Mouse (Mus musculus) CD4-positive, CD25-positive, alpha-beta regulatory T cell, adult 4 months (primary cell): Measurements from ENCODE around the gene Scn2b. TPM values are rescaled to one million over a fixed set of nuclear protein-coding genes. Genes with fewer than 3 reads are reported as not detected.
A peak's percentile ranks its signal among the peaks of the same experiment; 100 is the strongest.

Source experiments
- ATAC-seq: one replicate; pipeline ENCODE4 v1.8.0; 2017
- polyA plus RNA-seq, 2 experiments: library from polyadenylated mRNA; unstranded; fragments of 100-300 nt; shearing (Covaris generic); gene quantifications; one replicate each; pipeline ENCODE4 v1.2.1; 2017

Gene Scn2b
- under 1 TPM; 0.30 to 0.39 TPM for polyA plus RNA-seq

DNA sequence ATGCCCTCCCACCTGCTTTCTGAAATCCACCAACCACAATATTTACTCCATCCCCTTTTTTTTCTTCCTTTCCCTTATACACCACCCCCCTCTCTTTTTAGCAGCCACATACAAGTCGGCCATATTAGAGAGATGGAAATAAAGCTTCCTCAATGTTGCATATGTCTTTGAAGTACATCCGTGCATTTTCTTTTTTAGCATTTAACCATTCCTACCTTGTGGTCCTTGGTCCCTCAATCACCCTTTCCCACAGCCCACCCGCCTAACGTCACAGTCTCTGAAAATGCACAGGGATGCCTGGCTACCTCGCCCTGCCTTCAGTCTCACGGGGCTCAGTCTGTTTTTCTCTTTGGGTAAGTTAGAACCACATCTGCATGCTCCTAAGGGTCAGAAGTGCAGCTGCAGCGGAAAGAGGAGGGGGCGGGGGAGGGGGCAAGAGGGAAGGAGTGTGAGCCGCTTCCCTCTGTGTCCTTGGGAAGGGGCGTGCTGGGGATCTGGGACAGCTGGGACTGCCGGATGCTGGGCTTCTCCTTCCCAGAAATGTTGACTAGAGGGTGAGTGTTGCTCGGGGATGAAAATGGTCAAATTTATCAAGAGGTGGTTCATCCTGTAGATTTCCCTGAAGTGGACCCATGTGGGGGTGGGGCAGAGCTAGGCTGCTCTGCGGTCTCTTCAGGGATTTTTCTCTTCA is at the start of gene Scn2b:
Gene Scn2b, plus strand, starts transcription at position 42 of the 691 bp plus-strand sequence.
- ATAC-seq, result no peak

GRCm38 (mm10) chr9:45071800-45072199 is 45.8 kb upstream of the Scn2b start:
- no peak for ATAC-seq

GRCm38 (mm10) chr9:45077859-45078258 is 39.7 kb upstream of the Scn2b start:
- no peak for ATAC-seq

DNA sequence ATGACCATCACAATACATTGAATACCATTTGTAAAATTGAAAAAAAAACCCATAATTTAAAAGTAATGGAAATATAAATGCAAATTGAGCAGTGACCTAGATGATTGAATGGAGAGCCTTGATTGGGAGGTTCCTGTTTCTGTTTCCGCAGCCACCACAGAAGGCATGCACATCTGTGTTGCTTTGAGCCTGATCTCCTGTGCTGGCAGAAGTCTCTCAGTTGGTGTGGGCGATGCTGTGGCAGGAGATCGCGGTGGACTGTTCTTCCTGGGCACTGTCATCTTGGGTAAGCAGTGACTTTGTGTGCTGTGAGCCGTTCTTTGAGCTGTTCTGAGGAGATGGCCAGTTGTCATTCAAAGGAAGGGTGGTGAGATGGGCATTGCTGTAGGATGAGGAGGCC is 38.6 kb upstream of the Scn2b start, which contains the start of gene Jaml:
Gene Jaml, plus strand, starts transcription at position 173 of the 400 bp plus-strand sequence.
- peak; percentile 53 for ATAC-seq

GRCm38 (mm10) chr9:45083132-45083531 is 34.5 kb upstream of the Scn2b start:
- peak; percentile 84 for ATAC-seq

- ATAC-seq, result no peak
Measured at GRCm38 (mm10) chr9:45084556-45084955, 33.0 kb upstream of the Scn2b start.

DNA sequence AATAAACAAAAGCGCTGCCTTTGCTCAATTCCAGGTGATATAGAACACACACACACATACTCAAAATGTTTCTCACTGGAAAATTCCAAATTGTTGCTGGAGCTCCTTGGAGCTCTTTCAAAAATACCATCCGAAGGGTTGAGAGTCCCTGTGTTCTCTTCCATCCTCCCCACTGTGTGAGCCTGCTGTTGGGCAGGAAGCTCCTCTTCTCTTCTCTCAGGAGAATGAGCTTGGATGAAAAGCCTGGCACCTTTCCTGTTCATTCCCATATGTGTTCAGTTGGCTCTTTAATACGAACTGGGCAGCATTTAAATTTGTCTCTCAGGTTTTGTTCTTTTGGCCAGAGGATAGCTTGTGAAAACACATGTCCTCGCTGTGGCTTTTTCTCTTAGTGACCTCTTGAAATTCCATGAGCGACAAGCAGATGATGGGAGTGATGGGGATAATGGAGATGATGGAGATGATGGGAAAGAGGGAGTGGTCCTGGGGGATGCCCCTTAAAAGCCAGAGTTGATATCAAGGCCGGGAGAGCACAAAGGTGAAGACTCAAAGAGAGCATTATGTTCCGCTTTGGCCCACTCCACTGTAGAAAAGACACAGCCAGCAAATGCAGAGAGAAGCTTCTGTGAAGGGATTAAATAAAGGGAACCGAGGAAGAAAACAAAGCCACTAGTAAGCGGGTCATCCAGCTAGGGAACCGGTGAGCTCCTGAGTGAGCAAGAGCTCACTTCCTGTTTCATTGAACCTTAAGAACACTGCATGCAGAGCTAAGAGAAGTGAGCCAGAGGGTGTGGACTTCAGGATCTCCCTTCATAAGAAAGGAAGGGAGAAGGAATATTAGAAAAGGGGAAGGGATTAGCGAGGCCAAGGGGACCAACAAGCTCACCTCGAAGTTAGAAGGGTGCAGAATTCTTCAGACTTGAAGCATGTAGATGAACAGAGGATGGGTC is 31.6 kb upstream of the Scn2b start:
- ATAC-seq, result no peak

GRCm38 (mm10) chr9:45088040-45088439 is 29.5 kb upstream of the Scn2b start:
- no peak for ATAC-seq

GRCm38 (mm10) chr9:45090811-45091210 is 26.8 kb upstream of the Scn2b start:
- ATAC-seq, result no peak

- no peak for ATAC-seq
Measured at GRCm38 (mm10) chr9:45092641-45093040, 24.9 kb upstream of the Scn2b start.

GRCm38 (mm10) chr9:45095149-45095937 is 22.2 kb upstream of the Scn2b start:
- ATAC-seq, result no peak

DNA sequence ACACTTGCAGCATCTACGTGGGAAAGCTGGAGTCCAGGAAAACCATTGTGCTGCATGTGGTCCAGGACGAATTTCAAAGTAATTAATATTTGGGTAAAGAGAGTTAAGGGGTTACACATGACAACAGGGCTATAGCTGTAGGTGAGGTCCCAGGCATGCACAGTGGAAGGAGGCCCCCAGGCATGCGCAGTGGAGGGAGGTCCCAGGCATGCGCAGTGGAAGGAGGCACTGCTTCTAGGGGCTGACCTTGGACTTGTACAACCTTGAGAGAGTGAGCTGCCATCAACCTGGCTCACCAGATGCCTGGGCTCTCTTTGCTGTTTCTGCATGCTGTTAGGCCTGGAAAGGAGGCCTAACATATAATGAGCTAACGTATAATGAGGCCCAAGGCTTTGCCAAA is 19.7 kb upstream of the Scn2b start:
- no peak for ATAC-seq

GRCm38 (mm10) chr9:45098426-45098825 is 19.2 kb upstream of the Scn2b start:
- ATAC-seq, result no peak

DNA sequence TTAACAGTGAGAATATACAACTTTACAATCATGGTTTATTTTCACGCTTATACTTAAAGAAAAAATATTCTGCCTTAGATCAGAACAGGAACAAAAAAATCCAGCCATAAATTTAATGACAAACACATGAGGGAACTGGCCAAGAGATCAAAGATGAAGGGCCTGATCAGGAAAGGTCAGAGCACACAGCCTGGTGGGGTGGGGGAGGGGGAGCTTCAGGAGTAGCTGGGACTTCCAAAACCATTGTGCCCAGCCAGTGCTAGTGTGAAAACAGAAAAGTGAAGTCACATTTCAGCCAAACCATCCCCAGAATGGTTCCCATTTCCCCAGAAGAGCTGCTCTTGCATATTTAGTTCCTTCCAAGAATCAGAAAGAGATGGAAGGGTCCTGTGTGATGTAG is 15.1 kb upstream of the Scn2b start:
- no peak for ATAC-seq

GRCm38 (mm10) chr9:45103211-45103979 is 14.2 kb upstream of the Scn2b start:
- ATAC-seq, result no peak

DNA sequence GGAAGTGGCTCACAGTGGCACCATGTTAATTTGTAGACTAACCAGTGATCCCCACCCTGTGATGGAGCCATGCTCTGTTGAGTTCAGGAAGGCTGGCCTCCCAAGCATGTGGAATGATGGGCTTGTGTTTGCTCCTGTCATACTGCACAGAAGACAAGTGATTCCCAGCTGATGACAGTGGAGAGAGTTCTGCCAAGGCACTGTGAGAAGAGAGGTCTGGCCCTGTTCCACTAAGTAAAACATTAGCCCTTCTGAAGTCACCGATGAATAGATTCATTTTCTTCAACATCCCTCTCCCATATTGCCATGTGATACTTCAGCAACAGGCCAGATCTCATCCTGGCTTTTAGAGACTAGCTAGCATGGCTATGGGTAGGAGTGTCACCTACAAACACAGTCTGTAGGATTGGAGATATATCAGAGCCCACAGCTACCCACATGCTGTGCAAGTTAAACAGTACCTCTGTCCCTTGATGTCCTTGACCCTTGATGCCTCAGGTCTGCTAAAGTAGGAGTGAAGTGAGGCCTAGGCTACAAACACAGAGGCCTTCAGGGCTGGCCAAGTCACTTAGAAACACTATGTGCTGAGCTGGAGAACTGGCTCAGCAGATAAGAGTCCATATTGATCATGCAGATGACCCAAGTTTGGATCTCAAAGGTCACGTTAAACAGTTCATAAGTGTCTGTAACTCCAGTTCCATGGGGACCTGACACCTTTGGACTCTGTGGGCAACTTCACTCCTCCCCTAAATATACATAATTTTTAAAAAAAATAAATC is 11.8 kb upstream of the Scn2b start:
- no peak for ATAC-seq

DNA sequence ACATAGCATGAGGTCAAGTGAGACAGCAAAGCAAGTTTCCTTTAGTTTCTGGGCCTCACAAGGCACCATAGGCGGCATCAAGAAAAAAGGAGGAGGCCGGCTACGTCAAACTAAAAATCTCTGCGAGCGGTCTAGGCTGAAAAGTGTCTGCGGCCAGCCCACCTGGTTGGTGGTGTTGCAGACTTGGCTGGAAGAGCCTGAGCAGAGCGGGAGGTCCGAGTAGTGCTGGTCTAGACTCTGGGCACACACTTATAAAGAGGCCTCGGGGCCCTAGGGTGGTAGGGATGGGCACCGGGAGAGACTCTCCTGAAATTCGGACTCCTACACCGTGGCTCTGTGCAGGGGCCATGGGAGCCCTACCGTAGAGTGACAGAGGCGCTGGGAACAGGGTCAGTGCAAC is 1.9 kb upstream of the Scn2b start:
- ATAC-seq, result no peak

- peak; percentile 81 for ATAC-seq
Measured at GRCm38 (mm10) chr9:45116819-45117218, 763 bp upstream of the Scn2b start.

- ATAC-seq, result no peak
Measured at GRCm38 (mm10) chr9:45118552-45118951, 970 bp downstream of the Scn2b start.

DNA sequence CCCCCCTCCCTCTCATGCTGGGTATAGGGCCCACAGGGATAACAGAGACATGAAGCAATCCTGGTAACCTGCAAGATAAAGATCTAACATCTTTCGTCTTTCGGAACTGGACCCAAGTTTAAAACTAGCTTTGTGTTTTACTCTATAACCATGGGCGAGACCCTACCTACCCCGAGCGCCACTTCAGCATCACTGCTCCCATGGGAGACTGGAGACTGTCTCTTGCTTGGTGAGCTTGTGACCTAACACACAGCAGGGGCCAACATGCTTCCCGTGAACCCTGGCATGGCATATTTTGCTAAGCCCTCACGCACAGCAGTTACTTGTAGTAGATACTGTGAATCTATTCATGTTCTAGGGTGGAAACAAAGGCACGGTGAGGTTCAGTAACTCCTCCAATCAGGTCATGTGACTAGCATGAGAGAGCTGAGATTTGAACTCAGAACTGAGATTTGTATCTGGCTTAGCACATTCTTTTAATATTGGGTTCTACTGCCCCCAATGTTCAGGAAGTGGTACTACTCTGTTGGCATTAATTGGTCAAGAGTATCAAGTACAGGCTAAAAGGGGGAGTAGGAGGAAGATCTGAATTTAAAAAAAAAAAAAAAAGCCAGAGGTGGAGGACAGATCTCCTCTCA is 1.9 kb downstream of the Scn2b start:
- no peak for ATAC-seq
